Mouse (Mus musculus): ENCODE measurements around the gene Wfdc6b. TPM values are rescaled to one million over a fixed set of nuclear protein-coding genes. Genes with fewer than 3 reads are reported as not detected.

Wfdc6b gene
- not detected in 2 replicates for polyA plus RNA-seq (2015; fragmentation: Nextera tagmentation; extraction: Ambion mirVana)

GRCm38 (mm10) chr2:164613471-164613870, at the start of gene Wfdc6b, which contains the start of gene Wfdc8:
Gene Wfdc6b (plus strand): TSS chr2:164613522.
Gene Wfdc8 (minus strand): TSS chr2:164613626.

GRCm38 (mm10) chr2:164573359-164573758, 40.0 kb upstream of the Wfdc6b start, which contains the start of gene Spint3:
Gene Spint3 (minus strand): TSS chr2:164573459.

GRCm38 (mm10) chr2:164585025-164585725, 28.1 kb upstream of the Wfdc6b start, which contains the start of gene Wfdc6a:
Gene Wfdc6a (minus strand): TSS chr2:164585447.

GRCm38 (mm10) chr2:164593494-164593893, 19.8 kb upstream of the Wfdc6b start, which contains the start of gene Eppin:
Gene Eppin (minus strand): TSS chr2:164593594.

GRCm38 (mm10) chr2:164638696-164639095, 25.4 kb downstream of the Wfdc6b start, which contains the start of gene Wfdc16:
Gene Wfdc16 (minus strand): TSS chr2:164638796.

GRCm38 (mm10) chr2:164655858-164656257, 42.5 kb downstream of the Wfdc6b start, which contains the start of gene Wfdc10:
Gene Wfdc10 (plus strand): TSS chr2:164656046.

GRCm38 (mm10) chr2:164656483-164656882, 43.2 kb downstream of the Wfdc6b start, which contains the start of gene Wfdc9:
Gene Wfdc9 (minus strand): TSS chr2:164656583.

Other genes with a start within 250 kb of the Wfdc6b start
- gene Slpi, start 224.4 kb upstream of the Wfdc6b start, polyA plus RNA-seq (2015; fragmentation: Nextera tagmentation; extraction: Ambion mirVana) = 246 and 289 TPM in 2 replicates
- gene Rbpjl, start 210.4 kb upstream of the Wfdc6b start, polyA plus RNA-seq (2015; fragmentation: Nextera tagmentation; extraction: Ambion mirVana) = 0.42 and 0.73 TPM in 2 replicates
- gene Matn4, start 208.4 kb upstream of the Wfdc6b start, polyA plus RNA-seq (2015; fragmentation: Nextera tagmentation; extraction: Ambion mirVana) = 0.54 and 1.1 TPM in 2 replicates
- gene Sdc4, start 169.6 kb upstream of the Wfdc6b start, polyA plus RNA-seq (2015; fragmentation: Nextera tagmentation; extraction: Ambion mirVana) = 24.0 and 33.9 TPM in 2 replicates
- 50.7 and 54.5 TPM in 2 replicates for gene Sys1, start 156.6 kb upstream of the Wfdc6b start, polyA plus RNA-seq (2015; fragmentation: Nextera tagmentation; extraction: Ambion mirVana)
- gene Gm20458, start 152.6 kb upstream of the Wfdc6b start, polyA plus RNA-seq (2015; fragmentation: Nextera tagmentation; extraction: Ambion mirVana) = 5.4 and 7.5 TPM in 2 replicates
- gene Trp53tg5, start 139.8 kb upstream of the Wfdc6b start, polyA plus RNA-seq (2015; fragmentation: Nextera tagmentation; extraction: Ambion mirVana) = not detected in 2 replicates
- gene Dbndd2, start 127.4 kb upstream of the Wfdc6b start, polyA plus RNA-seq (2015; fragmentation: Nextera tagmentation; extraction: Ambion mirVana) = 1.9 and 3.2 TPM in 2 replicates
- 32.0 and 38.4 TPM in 2 replicates for gene Pigt, start 116.0 kb upstream of the Wfdc6b start, polyA plus RNA-seq (2015; fragmentation: Nextera tagmentation; extraction: Ambion mirVana)
- gene Wfdc2, start 51.1 kb upstream of the Wfdc6b start, polyA plus RNA-seq (2015; fragmentation: Nextera tagmentation; extraction: Ambion mirVana) = 1.6 and 2.4 TPM in 2 replicates
- not detected in 2 replicates for gene Spint3, start 40.1 kb upstream of the Wfdc6b start, polyA plus RNA-seq (2015; fragmentation: Nextera tagmentation; extraction: Ambion mirVana)
- 0.22 and 0.31 TPM in 2 replicates for gene Wfdc6a, start 28.1 kb upstream of the Wfdc6b start, polyA plus RNA-seq (2015; fragmentation: Nextera tagmentation; extraction: Ambion mirVana)
- not detected in 2 replicates for gene Eppin, start 19.9 kb upstream of the Wfdc6b start, polyA plus RNA-seq (2015; fragmentation: Nextera tagmentation; extraction: Ambion mirVana)
- gene Wfdc8, start 104 bp downstream of the Wfdc6b start, polyA plus RNA-seq (2015; fragmentation: Nextera tagmentation; extraction: Ambion mirVana) = not detected in 2 replicates
- gene Wfdc16, start 25.3 kb downstream of the Wfdc6b start, polyA plus RNA-seq (2015; fragmentation: Nextera tagmentation; extraction: Ambion mirVana) = not detected in 2 replicates
- not detected in 2 replicates for gene Wfdc10, start 42.5 kb downstream of the Wfdc6b start, polyA plus RNA-seq (2015; fragmentation: Nextera tagmentation; extraction: Ambion mirVana)
- not detected in 2 replicates for gene Wfdc9, start 43.1 kb downstream of the Wfdc6b start, polyA plus RNA-seq (2015; fragmentation: Nextera tagmentation; extraction: Ambion mirVana)
- not detected in 2 replicates for gene Wfdc11, start 60.6 kb downstream of the Wfdc6b start, polyA plus RNA-seq (2015; fragmentation: Nextera tagmentation; extraction: Ambion mirVana)
- gene Wfdc13, start 71.6 kb downstream of the Wfdc6b start, polyA plus RNA-seq (2015; fragmentation: Nextera tagmentation; extraction: Ambion mirVana) = not detected in 2 replicates
- not detected in 2 replicates for gene Spint4, start 85.0 kb downstream of the Wfdc6b start, polyA plus RNA-seq (2015; fragmentation: Nextera tagmentation; extraction: Ambion mirVana)
- gene Spint5, start 101.8 kb downstream of the Wfdc6b start, polyA plus RNA-seq (2015; fragmentation: Nextera tagmentation; extraction: Ambion mirVana) = not detected in 2 replicates
- 1.5 and 1.9 TPM in 2 replicates for gene Wfdc3, start 132.4 kb downstream of the Wfdc6b start, polyA plus RNA-seq (2015; fragmentation: Nextera tagmentation; extraction: Ambion mirVana)
- 57.5 and 59.2 TPM in 2 replicates for gene Dnttip1, start 132.5 kb downstream of the Wfdc6b start, polyA plus RNA-seq (2015; fragmentation: Nextera tagmentation; extraction: Ambion mirVana)
- gene Ube2c, start 156.4 kb downstream of the Wfdc6b start, polyA plus RNA-seq (2015; fragmentation: Nextera tagmentation; extraction: Ambion mirVana) = 603 and 708 TPM in 2 replicates
- gene Tnnc2, start 166.4 kb downstream of the Wfdc6b start, polyA plus RNA-seq (2015; fragmentation: Nextera tagmentation; extraction: Ambion mirVana) = 0.84 and 1.7 TPM in 2 replicates
- gene Snx21, start 172.3 kb downstream of the Wfdc6b start, polyA plus RNA-seq (2015; fragmentation: Nextera tagmentation; extraction: Ambion mirVana) = 7.1 and 8.2 TPM in 2 replicates
- 18.3 and 21.1 TPM in 2 replicates for gene Acot8, start 191.4 kb downstream of the Wfdc6b start, polyA plus RNA-seq (2015; fragmentation: Nextera tagmentation; extraction: Ambion mirVana)
- 4.2 and 4.7 TPM in 2 replicates for gene Zswim3, start 191.6 kb downstream of the Wfdc6b start, polyA plus RNA-seq (2015; fragmentation: Nextera tagmentation; extraction: Ambion mirVana)
- 4.9 and 5.9 TPM in 2 replicates for gene Zswim1, start 209.2 kb downstream of the Wfdc6b start, polyA plus RNA-seq (2015; fragmentation: Nextera tagmentation; extraction: Ambion mirVana)
- gene Spata25, start 215.0 kb downstream of the Wfdc6b start, polyA plus RNA-seq (2015; fragmentation: Nextera tagmentation; extraction: Ambion mirVana) = not detected in 2 replicates
- 71.3 and 90.5 TPM in 2 replicates for gene Ctsa, start 219.4 kb downstream of the Wfdc6b start, polyA plus RNA-seq (2015; fragmentation: Nextera tagmentation; extraction: Ambion mirVana)
- 3.3 and 3.9 TPM in 2 replicates for gene Neurl2, start 219.9 kb downstream of the Wfdc6b start, polyA plus RNA-seq (2015; fragmentation: Nextera tagmentation; extraction: Ambion mirVana)
- gene Pltp, start 244.2 kb downstream of the Wfdc6b start, polyA plus RNA-seq (2015; fragmentation: Nextera tagmentation; extraction: Ambion mirVana) = 8.5 and 12.7 TPM in 2 replicates